ENCODE assay signal across 9 mouse cellular contexts in genomic region chr6:49977783-49978182, GRCm38 (mm10).
A peak's percentile ranks its signal among the peaks of the same experiment; 100 is the strongest.
DNase-seq lines count a peak whose midpoint lies in the region; ATAC-seq and TF ChIP-seq lines count a peak whose summit lies in the region.
"Had no signal": no experiment of that assay in that cellular context is flagged by ENCODE, and none has a peak within 500 bp of the region (broad histone marks: within the 10 kb centered on the region; RNA-seq: fewer than 3 reads in every experiment).

No protein-coding gene starts in this region.

- WGBS in hindbrain, embryonic 13.5 days: 63% methylated on average over 11 of the region's 11 CpGs
- 73% methylated on average over 11 of the region's 11 CpGs for WGBS in hindbrain, embryonic 10.5 days
- WGBS in hindbrain, embryonic 16.5 days: 58% methylated on average over 11 of the region's 11 CpGs

- H3K9ac ChIP-seq in hindbrain, embryonic 13.5 days: no peak overlapping the region
- no peak overlapping the region for H3K9ac ChIP-seq in hindbrain, embryonic 16.5 days (ENCODE audit: low read depth, low read length)

- no peaks in the 10 kb centered on the region for H3K36me3 ChIP-seq in hindbrain, embryonic 13.5 days
- no peaks in the 10 kb centered on the region for H3K36me3 ChIP-seq in hindbrain, embryonic 10.5 days
- no peaks in the 10 kb centered on the region for H3K36me3 ChIP-seq in hindbrain, embryonic 16.5 days (ENCODE audit: control insufficient read depth, insufficient read depth, low read length)

- no peak for ATAC-seq in hindbrain, embryonic 13.5 days (ENCODE audit: low FRiP score)
- ATAC-seq in hindbrain, embryonic 16.5 days: 0 out of 2 replicates have a peak, but pooled peaks have one; percentile 34

- no peaks in the 10 kb centered on the region; the same call in 1 of the 2 replicates for H3K4me1 ChIP-seq in hindbrain, embryonic 13.5 days (replicated peaks)
- no peaks in the 10 kb centered on the region for H3K4me1 ChIP-seq in hindbrain, embryonic 10.5 days (replicated peaks)
- H3K4me1 ChIP-seq in hindbrain, embryonic 16.5 days (ENCODE audit: control insufficient read depth, insufficient read depth, low read depth, low read length): no peaks in the 10 kb centered on the region

- H3K4me2 ChIP-seq in hindbrain, embryonic 13.5 days: 0 out of 2 replicates have a peak overlapping the region, but pooled peaks have one; percentile 17
- H3K4me2 ChIP-seq in hindbrain, embryonic 16.5 days (ENCODE audit: low read length): peak overlapping the region; percentile 32; the same call in 1 of the 2 replicates

- H3K9me3 ChIP-seq in hindbrain, embryonic 13.5 days: no peaks in the 10 kb centered on the region
- H3K9me3 ChIP-seq in hindbrain, embryonic 10.5 days: no peaks in the 10 kb centered on the region
- no peaks in the 10 kb centered on the region for H3K9me3 ChIP-seq in hindbrain, embryonic 16.5 days (ENCODE audit: control insufficient read depth, low read length)

- TF ChIP-seq CTCF in layer of hippocampus, adult 2 months (conservative IDR thresholded peaks at IDR 0.05): no peak

- no peak overlapping the region for H3K4me3 ChIP-seq in hindbrain, embryonic 13.5 days
- no peak overlapping the region for H3K4me3 ChIP-seq in hindbrain, embryonic 10.5 days
- no peak overlapping the region for H3K4me3 ChIP-seq in hindbrain, embryonic 16.5 days (ENCODE audit: low read length)
- peak overlapping the region; percentile 30 for H3K4me3 ChIP-seq in layer of hippocampus, adult 2 months

- no peaks in the 10 kb centered on the region for H3K27me3 ChIP-seq in hindbrain, embryonic 13.5 days
- H3K27me3 ChIP-seq in hindbrain, embryonic 10.5 days (ENCODE audit: insufficient read depth, poor library complexity, severe bottlenecking): no peaks in the 10 kb centered on the region
- no peaks in the 10 kb centered on the region for H3K27me3 ChIP-seq in hindbrain, embryonic 16.5 days (replicated peaks; ENCODE audit: control insufficient read depth, insufficient read depth, low read length)

- no peak for DNase-seq in hindbrain, embryonic 10.5 days (ENCODE audit: low spot score)
- peak; percentile 71 to 79 for DNase-seq in layer of hippocampus, adult 2 months (ENCODE audit: low spot score in 2 of 2)
- peak; percentile 49 for DNase-seq in retina, embryonic 14.5 days (ENCODE audit: low spot score)
- DNase-seq in Muller cell, postnatal 12 days (ENCODE audit: inconsistent ontology term): no peak
- no peak for DNase-seq in cerebellum, adult 9-10 months
- no peak for DNase-seq in heart, adult 9 months (ENCODE audit: low spot score in 2 of 2)
- DNase-seq: lung, postnatal 4 days had no signal

- H3K27ac ChIP-seq in hindbrain, embryonic 13.5 days: peak overlapping the region; percentile 44; the same call in 1 of the 2 replicates
- H3K27ac ChIP-seq in hindbrain, embryonic 10.5 days: no peak overlapping the region
- H3K27ac ChIP-seq in hindbrain, embryonic 16.5 days (ENCODE audit: low read depth, low read length): no peak overlapping the region
- peak overlapping the region; percentile 89 for H3K27ac ChIP-seq in layer of hippocampus, adult 2 months

Comparison
In these comparisons a context has a peak if more than half of its experiments do, and no peak if none do; other contexts are left out.
1. H3K27ac ChIP-seq: peak in hindbrain, embryonic 13.5 days (single experiment) and layer of hippocampus, adult 2 months (single experiment); none in hindbrain, embryonic 10.5 days (single experiment) and hindbrain, embryonic 16.5 days (single experiment).
2. DNase-seq: peak in layer of hippocampus, adult 2 months (2 of 2) and retina, embryonic 14.5 days (single experiment); none in hindbrain, embryonic 10.5 days (single experiment), Muller cell, postnatal 12 days (single experiment), cerebellum, adult 9-10 months (single experiment) and heart, adult 9 months (0 of 2).